Mouse (Mus musculus) megakaryocyte, adult 5-6 weeks (primary cell): ENCODE results near the gene Usp2. TPM values are rescaled to one million over a fixed set of nuclear protein-coding genes. Genes with fewer than 3 reads are reported as not detected.

ENCODE experiments used
- ATAC-seq: 2 replicates; pipeline ENCODE4 v1.8.0; 2016; ENCODE audit warnings: mild to moderate bottlenecking, inconsistent platforms; ENCODE audit not compliant: poor library complexity, severe bottlenecking
- total RNA-seq, 2 experiments: library from RNA; stranded (forward) in 1 of 2; stranded (reverse) in 1 of 2; fragments of 153-499, 151-499 nt in 1 of 2; fragments of 221-1000, 200-1000 nt in 1 of 2; gene quantifications; 2 replicates each; pipeline versions ENCODE4 v1.2.3 to v1.2.4; 2015 to 2017

Gene Usp2
- total RNA-seq, 2 experiments from 2014 or later = 1.3 to 4.5 TPM

- ATAC-seq = no peak
Observed at GRCm38 (mm10) chr9:44045884-44046272, 20.9 kb upstream of the Usp2 start.

- no peak for ATAC-seq
Observed at GRCm38 (mm10) chr9:44046426-44046825, 20.4 kb upstream of the Usp2 start.

GRCm38 (mm10) chr9:44047071-44047470 lies 19.8 kb upstream of the Usp2 start:
- no peak for ATAC-seq

- ATAC-seq = no peak
Observed at GRCm38 (mm10) chr9:44047571-44048490, 19.0 kb upstream of the Usp2 start.

- ATAC-seq = no peak
Observed at GRCm38 (mm10) chr9:44048541-44049380, 18.1 kb upstream of the Usp2 start.

GRCm38 (mm10) chr9:44049381-44050165 lies 17.2 kb upstream of the Usp2 start:
- no peak for ATAC-seq

- ATAC-seq = no peak
Observed at GRCm38 (mm10) chr9:44052855-44053254, 14.0 kb upstream of the Usp2 start.

GRCm38 (mm10) chr9:44053936-44054335 lies 12.9 kb upstream of the Usp2 start:
- ATAC-seq = no peak

- no peak for ATAC-seq
Observed at GRCm38 (mm10) chr9:44058606-44059005, 8.2 kb upstream of the Usp2 start.

GRCm38 (mm10) chr9:44065177-44065576 lies 1.6 kb upstream of the Usp2 start:
- ATAC-seq = no peak

- no peak for ATAC-seq
Observed at GRCm38 (mm10) chr9:44067241-44067959, 579 bp downstream of the Usp2 start.

GRCm38 (mm10) chr9:44067960-44068330 lies 1.1 kb downstream of the Usp2 start:
- ATAC-seq = no peak

- ATAC-seq = no peak
Observed at GRCm38 (mm10) chr9:44069252-44069651, 2.4 kb downstream of the Usp2 start.

GRCm38 (mm10) chr9:44070113-44070843 lies 3.5 kb downstream of the Usp2 start:
- no peak for ATAC-seq

- ATAC-seq = no peak
Observed at GRCm38 (mm10) chr9:44070844-44071231, 4.0 kb downstream of the Usp2 start.

- ATAC-seq = no peak
Observed at GRCm38 (mm10) chr9:44071914-44072598, 5.2 kb downstream of the Usp2 start.

- ATAC-seq = no peak
Observed at GRCm38 (mm10) chr9:44072599-44072915, 5.7 kb downstream of the Usp2 start.

GRCm38 (mm10) chr9:44073115-44073514 lies 6.3 kb downstream of the Usp2 start:
- ATAC-seq = no peak
